Mouse (Mus musculus): ENCODE measurements around the gene Klhdc8b. TPM values are rescaled to one million over a fixed set of nuclear protein-coding genes. Genes with fewer than 3 reads are reported as not detected.

Gene Klhdc8b
- polyA plus RNA-seq, 1 experiment: 18.3 TPM

GRCm38 (mm10) chr9:108485301-108485875 lies 24.0 kb upstream of the Klhdc8b start:
- 89% methylated on average over 19 of the region's 19 CpGs for WGBS

DNA sequence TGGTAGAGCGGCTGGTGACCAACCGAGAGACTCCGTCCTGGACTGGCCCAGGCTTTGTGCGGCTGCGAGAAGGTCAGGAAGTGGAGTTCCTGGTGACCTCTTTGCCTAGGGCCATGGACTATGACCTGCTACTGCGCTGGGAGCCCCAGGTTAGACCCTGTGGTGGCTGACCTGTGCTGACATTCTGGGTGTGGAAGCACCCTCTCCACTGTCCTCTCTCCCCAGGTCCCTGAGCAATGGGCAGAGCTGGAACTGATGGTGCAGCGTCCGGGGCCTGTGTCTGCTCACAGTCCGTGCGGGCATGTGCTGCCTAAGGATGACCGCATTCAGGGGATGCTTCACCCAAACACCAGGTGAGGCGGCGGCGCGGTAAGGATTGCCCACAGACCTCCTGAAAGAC lies 22.6 kb upstream of the Klhdc8b start:
- Histone ChIP-seq H3K4me3 (replicated peaks; ENCODE audit: control insufficient read depth, low read depth, low read length) (no peak overlapping the region), H3K27ac (ENCODE audit: control insufficient read depth, insufficient read depth, low read depth, low read length, poor library complexity) (no peak overlapping the region), H3K4me1 (ENCODE audit: control insufficient read depth, insufficient read depth, low read length) (no peaks in the 10 kb centered on the region)
- WGBS: 88% methylated on average over 15 of the region's 15 CpGs
- no peak for TF ChIP-seq CTCF (IDR thresholded peaks at IDR 0.05; ENCODE audit: control insufficient read depth, insufficient read depth, low read length)
- no peak for TF ChIP-seq POLR2A (IDR thresholded peaks at IDR 0.05; ENCODE audit: borderline replicate concordance, control insufficient read depth, low read depth, low read length)

More at GRCm38 (mm10) chr9:108485301-108485875, 24.0 kb upstream of the Klhdc8b start:
- TF ChIP-seq POLR2A (IDR thresholded peaks at IDR 0.05; ENCODE audit: borderline replicate concordance, control insufficient read depth, low read depth, low read length): no peak
- H3K4me3 ChIP-seq (replicated peaks; ENCODE audit: control insufficient read depth, low read depth, low read length): no peak overlapping the region
- H3K27ac ChIP-seq (ENCODE audit: control insufficient read depth, insufficient read depth, low read depth, low read length, poor library complexity): no peak overlapping the region
- H3K4me1 ChIP-seq (ENCODE audit: control insufficient read depth, insufficient read depth, low read length): peaks cover 2% of the 10 kb centered on the region

GRCm38 (mm10) chr9:108483051-108483790 lies 21.8 kb upstream of the Klhdc8b start:
- no peak overlapping the region for H3K4me3 ChIP-seq (replicated peaks; ENCODE audit: control insufficient read depth, low read depth, low read length)
- no peak for TF ChIP-seq POLR2A (IDR thresholded peaks at IDR 0.05; ENCODE audit: borderline replicate concordance, control insufficient read depth, low read depth, low read length)
- no peak for TF ChIP-seq CTCF (IDR thresholded peaks at IDR 0.05; ENCODE audit: control insufficient read depth, insufficient read depth, low read length)
- 92% methylated on average over 18 of the region's 18 CpGs for WGBS
- H3K27ac ChIP-seq (ENCODE audit: control insufficient read depth, insufficient read depth, low read depth, low read length, poor library complexity): no peak overlapping the region
- H3K4me1 ChIP-seq (ENCODE audit: control insufficient read depth, insufficient read depth, low read length): no peaks in the 10 kb centered on the region

DNA sequence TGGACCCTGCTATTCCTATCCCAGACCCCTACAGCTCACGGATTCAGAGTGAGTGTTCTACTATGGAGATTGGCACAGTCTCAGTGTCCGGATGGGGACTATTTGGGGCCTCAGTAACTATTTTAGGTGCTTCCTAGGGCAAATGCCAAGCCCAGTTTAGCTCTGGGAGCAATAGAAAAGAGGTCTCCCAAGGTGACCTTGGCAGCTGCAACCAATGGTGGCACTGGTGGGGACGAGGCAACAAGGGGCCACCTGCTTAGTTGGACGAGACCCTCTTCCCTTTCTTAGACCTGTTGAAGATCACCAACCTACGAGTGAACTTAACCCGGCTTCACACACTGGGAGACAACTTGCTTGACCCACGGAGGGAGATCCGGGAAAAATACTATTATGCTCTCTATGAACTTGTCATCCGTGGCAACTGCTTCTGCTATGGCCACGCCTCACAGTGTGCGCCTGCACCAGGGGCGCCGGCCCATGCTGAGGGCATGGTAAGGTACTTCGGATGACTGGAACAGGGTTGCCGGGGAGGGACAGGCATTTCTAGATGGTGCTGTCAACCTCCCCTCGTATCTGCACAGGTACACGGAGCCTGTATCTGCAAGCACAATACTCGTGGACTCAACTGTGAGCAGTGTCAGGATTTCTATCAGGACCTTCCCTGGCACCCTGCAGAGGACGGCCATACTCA lies 20.3 kb upstream of the Klhdc8b start:
- no peak overlapping the region for H3K4me3 ChIP-seq (replicated peaks; ENCODE audit: control insufficient read depth, low read depth, low read length)

GRCm38 (mm10) chr9:108480813-108481519 lies 19.6 kb upstream of the Klhdc8b start:
- WGBS: 90% methylated on average over 28 of the region's 28 CpGs

More for the DNA sequence above, 20.3 kb upstream of the Klhdc8b start:
- WGBS: 86% methylated on average over 19 of the region's 19 CpGs
- Histone ChIP-seq H3K27ac (ENCODE audit: control insufficient read depth, insufficient read depth, low read depth, low read length, poor library complexity) (no peak overlapping the region), H3K4me1 (ENCODE audit: control insufficient read depth, insufficient read depth, low read length) (no peaks in the 10 kb centered on the region)
- TF ChIP-seq CTCF (IDR thresholded peaks at IDR 0.05; ENCODE audit: control insufficient read depth, insufficient read depth, low read length) (no peak), POLR2A (IDR thresholded peaks at IDR 0.05; ENCODE audit: borderline replicate concordance, control insufficient read depth, low read depth, low read length) (no peak)

DNA sequence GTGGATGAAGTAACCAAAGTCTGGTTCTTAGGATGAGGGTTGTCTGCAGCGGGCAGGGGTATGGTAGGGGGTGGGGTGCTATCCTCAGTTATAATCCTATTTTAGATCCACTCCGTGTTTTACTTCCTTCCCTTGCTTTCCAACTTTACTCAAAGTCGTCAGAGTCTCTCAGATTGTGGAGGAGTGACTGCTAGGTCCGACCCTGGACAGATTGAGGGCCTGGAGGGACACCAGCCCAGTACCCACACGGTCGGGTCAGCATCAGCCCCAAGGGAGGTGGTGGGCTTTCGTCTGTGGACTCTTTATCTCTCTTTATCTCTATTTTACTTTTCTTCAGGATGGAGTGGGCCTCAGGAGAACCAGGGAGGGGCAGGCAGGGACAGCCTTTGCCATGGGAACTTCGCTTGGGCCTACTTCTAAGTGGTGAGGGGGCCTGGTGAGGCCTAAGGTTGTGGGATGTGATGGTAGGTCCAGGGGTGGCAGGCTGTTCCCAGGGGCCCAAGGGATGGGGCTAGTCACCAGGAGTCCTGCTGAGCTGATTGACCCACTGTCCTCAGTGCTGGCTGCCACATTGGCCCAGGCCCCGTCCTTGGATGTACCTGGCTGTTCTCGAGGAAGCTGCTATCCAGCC lies 18.5 kb upstream of the Klhdc8b start, which contains the start of gene Lamb2:
TSS of gene Lamb2 (plus strand) at position 16 of the 631 bp plus-strand sequence.
- Histone ChIP-seq H3K4me3 (replicated peaks; ENCODE audit: control insufficient read depth, low read depth, low read length) (no peak within 1 kb of the TSS), H3K27ac (ENCODE audit: control insufficient read depth, insufficient read depth, low read depth, low read length, poor library complexity) (no peak within 1 kb of the TSS), H3K4me1 (ENCODE audit: control insufficient read depth, insufficient read depth, low read length) (no peaks in the 10 kb centered on the region)
- no peak for TF ChIP-seq POLR2A (IDR thresholded peaks at IDR 0.05; ENCODE audit: borderline replicate concordance, control insufficient read depth, low read depth, low read length)
- no peak for TF ChIP-seq CTCF (IDR thresholded peaks at IDR 0.05; ENCODE audit: control insufficient read depth, insufficient read depth, low read length)
- WGBS: 43% methylated on average over 10 of the region's 10 CpGs

More at GRCm38 (mm10) chr9:108480813-108481519, 19.6 kb upstream of the Klhdc8b start:
- H3K27ac ChIP-seq (ENCODE audit: control insufficient read depth, insufficient read depth, low read depth, low read length, poor library complexity): no peak overlapping the region
- H3K4me1 ChIP-seq (ENCODE audit: control insufficient read depth, insufficient read depth, low read length): no peaks in the 10 kb centered on the region
- no peak for TF ChIP-seq CTCF (IDR thresholded peaks at IDR 0.05; ENCODE audit: control insufficient read depth, insufficient read depth, low read length)
- TF ChIP-seq POLR2A (IDR thresholded peaks at IDR 0.05; ENCODE audit: borderline replicate concordance, control insufficient read depth, low read depth, low read length): no peak
- H3K4me3 ChIP-seq (replicated peaks; ENCODE audit: control insufficient read depth, low read depth, low read length): no peak overlapping the region

DNA sequence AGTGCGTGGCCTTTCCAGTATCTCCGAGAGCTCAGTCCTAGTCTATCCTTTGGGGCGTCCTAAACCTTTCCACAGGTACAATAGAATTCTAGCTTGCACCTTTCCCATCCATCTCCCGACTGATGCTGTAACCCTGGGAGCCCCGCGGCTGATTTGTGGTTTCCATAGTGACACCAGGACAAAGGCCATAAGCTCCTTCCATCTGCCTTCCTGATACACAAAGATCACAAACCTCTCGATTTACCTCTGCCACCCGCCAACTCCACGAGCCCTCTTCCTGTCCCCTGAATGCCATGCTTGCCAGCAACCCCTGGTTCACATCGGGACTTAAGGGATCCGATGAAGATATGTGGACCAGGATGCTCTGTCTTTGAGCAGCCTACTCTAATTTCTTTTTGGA lies 17.9 kb upstream of the Klhdc8b start:
- WGBS: 38% methylated on average over 11 of the region's 11 CpGs
- Histone ChIP-seq H3K27ac (ENCODE audit: control insufficient read depth, insufficient read depth, low read depth, low read length, poor library complexity) (no peak overlapping the region), H3K4me1 (ENCODE audit: control insufficient read depth, insufficient read depth, low read length) (no peaks in the 10 kb centered on the region), H3K4me3 (replicated peaks; ENCODE audit: control insufficient read depth, low read depth, low read length) (no peak overlapping the region)
- TF ChIP-seq CTCF (IDR thresholded peaks at IDR 0.05; ENCODE audit: control insufficient read depth, insufficient read depth, low read length): no peak
- TF ChIP-seq POLR2A (IDR thresholded peaks at IDR 0.05; ENCODE audit: borderline replicate concordance, control insufficient read depth, low read depth, low read length): no peak

All from bone marrow, adult 2 months (tissue).